Mouse (Mus musculus): ENCODE data around the gene Kdelc1. TPM values are rescaled to one million over a fixed set of nuclear protein-coding genes. Genes with fewer than 3 reads are reported as not detected.

Gene Kdelc1
- polyA plus RNA-seq, 1 experiment from 2014 or later: 26.0 TPM

DNA sequence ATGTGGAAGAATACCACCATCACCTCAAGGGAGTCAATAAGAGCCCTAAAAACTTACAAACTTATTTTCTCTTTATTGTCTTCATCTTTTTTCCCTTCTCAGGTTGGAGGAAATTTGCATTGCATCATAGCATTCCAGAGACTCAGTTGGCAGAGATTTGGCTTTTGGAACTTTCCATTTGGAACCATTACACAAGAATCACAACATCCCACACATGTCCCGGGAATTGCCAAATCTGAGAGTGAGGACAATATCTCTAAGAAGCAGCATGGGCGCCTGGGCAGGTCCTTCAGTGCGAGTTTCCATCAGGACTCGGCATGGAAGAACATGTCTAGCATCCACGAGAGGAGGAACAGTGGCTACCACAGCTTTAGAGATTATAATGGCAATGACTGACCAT, 24.1 kb upstream of the Kdelc1 start:
- peaks cover 27% of the 10 kb centered on the region for H3K36me3 ChIP-seq (ENCODE audit: control insufficient read depth, insufficient read depth, low read length)
- 93% methylated on average over 5 of the region's 5 CpGs for WGBS

GRCm38 (mm10) chr1:44140232-44140631, 21.6 kb upstream of the Kdelc1 start:
- Histone ChIP-seq H3K9me3 (replicated peaks; ENCODE audit: control insufficient read depth, low read length, poor library complexity, severe bottlenecking) (no peaks in the 10 kb centered on the region), H3K27me3 (ENCODE audit: control insufficient read depth, insufficient read depth, low read depth, low read length) (no peaks in the 10 kb centered on the region), H3K4me1 (ENCODE audit: control insufficient read depth, insufficient read depth, low read length) (no peaks in the 10 kb centered on the region), H3K27ac (ENCODE audit: low read length) (no peak overlapping the region), H3K4me2 (ENCODE audit: low read length) (no peak overlapping the region), H3K4me3 (ENCODE audit: low read depth, low read length) (no peak overlapping the region), H3K36me3 (ENCODE audit: control insufficient read depth, insufficient read depth, low read length) (peaks cover 35% of the 10 kb centered on the region), H3K9ac (ENCODE audit: low read depth, low read length) (no peak overlapping the region)
- whole genome bisulfite sequencing: 93% methylated on average over 4 of the region's 4 CpGs
- no peak for ATAC-seq

More for the DNA sequence above, 24.1 kb upstream of the Kdelc1 start:
- no peaks in the 10 kb centered on the region for H3K9me3 ChIP-seq (replicated peaks; ENCODE audit: control insufficient read depth, low read length, poor library complexity, severe bottlenecking)
- H3K4me3 ChIP-seq (ENCODE audit: low read depth, low read length): no peak overlapping the region
- ATAC-seq: no peak
- H3K27ac ChIP-seq (ENCODE audit: low read length): no peak overlapping the region
- no peak overlapping the region for H3K9ac ChIP-seq (ENCODE audit: low read depth, low read length)
- no peaks in the 10 kb centered on the region for H3K27me3 ChIP-seq (ENCODE audit: control insufficient read depth, insufficient read depth, low read depth, low read length)
- H3K4me2 ChIP-seq (ENCODE audit: low read length): no peak overlapping the region
- H3K4me1 ChIP-seq (ENCODE audit: control insufficient read depth, insufficient read depth, low read length): peaks cover 5% of the 10 kb centered on the region

DNA sequence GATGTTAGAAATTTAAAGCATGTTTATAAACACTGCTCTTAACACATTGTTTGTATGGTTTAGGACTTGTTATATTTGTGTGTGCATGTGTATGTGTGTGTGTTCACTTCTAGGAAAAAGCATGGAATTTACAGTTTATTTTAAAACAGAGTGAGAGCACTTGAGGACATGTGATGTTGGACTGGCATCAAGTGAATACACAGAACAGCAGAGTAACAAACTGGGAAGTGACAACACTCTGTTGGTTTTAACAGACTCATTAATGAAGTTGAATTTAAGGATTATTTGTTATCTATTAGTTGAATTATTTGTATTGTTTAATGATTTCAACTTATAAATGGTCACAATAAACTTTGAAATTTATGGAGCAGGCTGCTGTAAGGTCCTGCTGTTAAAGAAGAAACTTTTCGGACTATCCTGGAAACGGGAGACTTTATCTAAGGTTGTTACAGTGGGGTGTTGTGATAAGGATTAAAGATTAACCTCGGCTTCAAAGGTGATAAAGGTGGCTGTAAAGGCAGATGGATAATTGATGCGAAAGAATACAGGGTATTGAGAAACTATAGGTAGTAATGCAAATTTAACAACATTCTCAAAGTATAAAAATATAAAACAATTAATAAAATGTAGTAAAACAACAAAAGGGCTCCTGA, 11.4 kb upstream of the Kdelc1 start:
- Histone ChIP-seq H3K4me1 (ENCODE audit: control insufficient read depth, insufficient read depth, low read length) (no peaks in the 10 kb centered on the region), H3K4me2 (ENCODE audit: low read length) (no peak overlapping the region), H3K27ac (ENCODE audit: low read length) (no peak overlapping the region), H3K9me3 (replicated peaks; ENCODE audit: control insufficient read depth, low read length, poor library complexity, severe bottlenecking) (no peaks in the 10 kb centered on the region), H3K4me3 (ENCODE audit: low read depth, low read length) (no peak overlapping the region), H3K27me3 (ENCODE audit: control insufficient read depth, insufficient read depth, low read depth, low read length) (no peaks in the 10 kb centered on the region), H3K9ac (ENCODE audit: low read depth, low read length) (no peak overlapping the region), H3K36me3 (ENCODE audit: control insufficient read depth, insufficient read depth, low read length) (peaks cover 26% of the 10 kb centered on the region; the same call in 1 of the 2 replicates)
- no peak for ATAC-seq
- 90% methylated on average over 4 of the region's 4 CpGs for WGBS

DNA sequence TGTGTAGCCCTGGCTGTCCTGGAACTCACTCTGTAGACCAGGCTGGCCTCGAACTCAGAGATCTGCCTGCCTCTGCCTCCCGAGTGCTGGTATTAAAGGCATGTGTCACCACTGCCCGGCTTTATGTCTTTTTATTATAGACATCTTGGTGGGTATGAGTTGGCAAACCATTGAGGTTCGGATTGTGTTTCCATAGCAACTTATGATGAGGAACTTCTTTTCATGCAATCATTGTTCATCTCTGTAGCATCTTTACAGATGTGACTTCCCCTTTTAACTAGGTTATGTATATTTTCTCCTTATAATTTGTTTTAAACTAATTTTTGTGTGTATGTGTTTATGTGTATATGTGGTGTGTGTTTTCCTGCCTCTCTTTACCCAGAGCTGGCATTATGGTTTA, 7.0 kb upstream of the Kdelc1 start:
- no peak for ATAC-seq
- 93% methylated on average over 4 of the region's 4 CpGs for WGBS
- H3K4me1 ChIP-seq (ENCODE audit: control insufficient read depth, insufficient read depth, low read length): peaks cover 13% of the 10 kb centered on the region
- no peak overlapping the region for H3K27ac ChIP-seq (ENCODE audit: low read length)
- H3K27me3 ChIP-seq (ENCODE audit: control insufficient read depth, insufficient read depth, low read depth, low read length): no peaks in the 10 kb centered on the region
- no peak overlapping the region for H3K9ac ChIP-seq (ENCODE audit: low read depth, low read length)
- H3K4me3 ChIP-seq (ENCODE audit: low read depth, low read length): no peak overlapping the region
- H3K9me3 ChIP-seq (replicated peaks; ENCODE audit: control insufficient read depth, low read length, poor library complexity, severe bottlenecking): no peaks in the 10 kb centered on the region
- no peak overlapping the region for H3K4me2 ChIP-seq (ENCODE audit: low read length)
- H3K36me3 ChIP-seq (ENCODE audit: control insufficient read depth, insufficient read depth, low read length): peaks cover 14% of the 10 kb centered on the region

DNA sequence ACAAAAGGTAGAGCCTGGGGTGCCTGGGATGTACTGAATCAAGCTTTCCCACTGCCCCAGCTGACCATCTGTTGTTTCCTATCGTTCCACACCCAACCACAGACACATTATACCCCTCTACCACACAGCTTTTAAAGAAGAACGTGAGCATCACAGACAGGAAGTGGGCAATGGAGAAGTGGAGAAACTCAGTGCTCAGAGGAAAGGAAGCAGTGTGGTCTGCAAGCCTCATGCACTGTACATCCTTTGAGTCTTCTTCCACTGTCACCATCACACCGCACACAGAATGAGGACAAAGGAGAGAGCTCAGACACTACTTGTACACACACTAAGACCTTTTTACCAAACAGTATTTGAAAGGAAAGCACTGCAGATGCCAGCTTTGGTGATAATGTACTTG, 3.6 kb upstream of the Kdelc1 start:
- no peak overlapping the region for H3K4me2 ChIP-seq (ENCODE audit: low read length)
- H3K4me3 ChIP-seq (ENCODE audit: low read depth, low read length): no peak overlapping the region
- no peak overlapping the region for H3K27ac ChIP-seq (ENCODE audit: low read length)
- H3K36me3 ChIP-seq (ENCODE audit: control insufficient read depth, insufficient read depth, low read length): peaks cover 5% of the 10 kb centered on the region
- 76% methylated on average over 3 of the region's 3 CpGs for WGBS
- peaks cover 18% of the 10 kb centered on the region for H3K4me1 ChIP-seq (ENCODE audit: control insufficient read depth, insufficient read depth, low read length)
- H3K27me3 ChIP-seq (ENCODE audit: control insufficient read depth, insufficient read depth, low read depth, low read length): no peaks in the 10 kb centered on the region
- H3K9me3 ChIP-seq (replicated peaks; ENCODE audit: control insufficient read depth, low read length, poor library complexity, severe bottlenecking): no peaks in the 10 kb centered on the region
- ATAC-seq: no peak
- H3K9ac ChIP-seq (ENCODE audit: low read depth, low read length): no peak overlapping the region

DNA sequence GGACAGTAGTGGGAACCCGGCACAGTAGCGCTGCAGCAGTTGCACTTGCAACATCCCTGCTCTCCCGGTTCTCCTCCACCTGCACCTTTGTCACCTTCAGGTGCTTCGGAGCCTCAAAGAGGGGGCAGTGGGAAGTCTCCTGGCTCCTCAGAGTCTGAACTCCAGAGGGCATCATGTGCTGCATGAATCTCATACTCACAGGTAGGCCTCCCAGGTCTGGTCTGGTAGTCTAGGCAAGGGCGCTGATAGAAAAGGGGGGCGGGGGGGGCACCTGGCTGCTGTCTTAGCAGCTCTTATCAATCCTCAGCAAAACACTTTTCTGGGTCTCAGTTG, 1.4 kb upstream of the Kdelc1 start:
- Histone ChIP-seq H3K4me3 (ENCODE audit: low read depth, low read length) (peak overlapping the region; percentile 55), H3K36me3 (ENCODE audit: control insufficient read depth, insufficient read depth, low read length) (no peaks in the 10 kb centered on the region; the same call in 1 of the 2 replicates), H3K4me2 (ENCODE audit: low read length) (peak overlapping the region; percentile 61), H3K4me1 (ENCODE audit: control insufficient read depth, insufficient read depth, low read length) (peaks cover 18% of the 10 kb centered on the region), H3K27me3 (ENCODE audit: control insufficient read depth, insufficient read depth, low read depth, low read length) (no peaks in the 10 kb centered on the region), H3K27ac (ENCODE audit: low read length) (peak overlapping the region; percentile 93), H3K9ac (ENCODE audit: low read depth, low read length) (peak overlapping the region; percentile 81), H3K9me3 (replicated peaks; ENCODE audit: control insufficient read depth, low read length, poor library complexity, severe bottlenecking) (no peaks in the 10 kb centered on the region)
- 5% methylated on average over 6 of the region's 6 CpGs for WGBS
- ATAC-seq: peak; percentile 31

DNA sequence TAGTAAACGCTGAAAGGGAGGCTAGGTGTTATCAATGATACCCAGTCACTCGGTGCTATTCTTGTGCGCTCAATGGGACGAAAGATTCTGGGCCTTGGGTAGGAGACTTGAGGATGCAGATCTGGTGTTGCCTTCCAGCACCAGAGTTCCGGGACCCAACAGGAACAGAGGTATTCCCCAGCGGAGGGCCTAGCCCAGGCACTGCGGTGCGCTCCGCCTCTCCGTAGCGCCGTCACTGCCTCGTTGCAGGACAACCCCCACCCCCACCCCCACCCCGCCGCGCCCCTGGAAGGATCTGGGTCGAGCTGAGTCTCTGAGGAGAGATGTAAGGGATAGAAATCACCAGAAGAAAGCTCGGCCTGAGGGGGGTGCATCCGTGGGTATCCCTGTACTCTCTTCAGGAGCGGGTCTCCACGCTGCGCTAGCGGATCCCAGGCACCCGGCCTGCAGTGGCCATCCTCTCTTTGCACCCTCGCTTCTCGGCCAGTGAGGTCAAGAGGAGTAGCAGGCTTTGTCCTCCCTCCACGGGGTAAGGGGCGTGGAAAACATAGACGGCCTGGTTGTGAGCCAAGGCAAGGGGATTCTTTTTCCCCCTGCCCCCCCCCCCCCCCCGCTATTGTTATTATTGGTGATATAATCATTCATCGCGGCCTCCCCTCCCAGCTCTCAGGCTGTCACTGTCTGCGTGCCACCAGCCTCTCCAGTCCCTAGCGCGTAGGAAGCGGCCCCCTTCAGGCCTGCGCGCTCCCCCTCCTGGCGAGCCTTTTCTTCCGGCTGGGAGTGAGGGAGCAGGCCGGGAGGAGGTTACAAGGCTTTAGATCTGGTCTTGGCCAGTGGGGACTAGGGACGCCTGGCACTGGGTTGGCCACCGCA, 829 bp upstream of the Kdelc1 start:
- H3K4me1 ChIP-seq (ENCODE audit: control insufficient read depth, insufficient read depth, low read length): peaks cover 18% of the 10 kb centered on the region
- H3K9ac ChIP-seq (ENCODE audit: low read depth, low read length): peak overlapping the region; percentile 81
- H3K4me2 ChIP-seq (ENCODE audit: low read length): peak overlapping the region; percentile 61
- H3K27ac ChIP-seq (ENCODE audit: low read length): peak overlapping the region; percentile 93
- no peaks in the 10 kb centered on the region; the same call in 1 of the 2 replicates for H3K36me3 ChIP-seq (ENCODE audit: control insufficient read depth, insufficient read depth, low read length)
- ATAC-seq: peak; percentile 91
- H3K4me3 ChIP-seq (ENCODE audit: low read depth, low read length): peak overlapping the region; percentile 55
- no peaks in the 10 kb centered on the region for H3K27me3 ChIP-seq (ENCODE audit: control insufficient read depth, insufficient read depth, low read depth, low read length)
- under 1% methylated on average over 41 of the region's 43 CpGs for WGBS
- H3K9me3 ChIP-seq (replicated peaks; ENCODE audit: control insufficient read depth, low read length, poor library complexity, severe bottlenecking): no peaks in the 10 kb centered on the region

DNA sequence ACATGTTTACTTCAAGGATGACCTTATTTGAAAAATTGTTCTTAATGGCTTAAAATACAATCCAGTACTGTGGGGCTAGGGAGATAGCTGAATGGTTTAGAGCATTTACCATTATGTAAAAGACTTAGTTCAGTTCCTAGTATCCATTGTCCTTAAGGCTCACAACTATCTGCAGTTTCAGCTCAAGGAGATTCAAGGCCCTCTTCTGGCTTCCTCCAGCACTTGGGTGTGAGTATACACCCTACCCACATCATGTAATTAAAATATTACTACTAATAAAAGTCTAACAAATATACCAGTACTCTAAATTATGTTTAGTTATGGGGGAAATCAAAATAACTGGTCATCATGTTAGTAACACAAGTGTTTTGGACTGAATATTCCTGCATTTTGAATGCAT, 1.0 kb downstream of the Kdelc1 start:
- Histone ChIP-seq H3K4me2 (ENCODE audit: low read length) (peak overlapping the region; percentile 61), H3K27ac (ENCODE audit: low read length) (no peak overlapping the region), H3K36me3 (ENCODE audit: control insufficient read depth, insufficient read depth, low read length) (peaks cover 5% of the 10 kb centered on the region; the same call in 1 of the 2 replicates), H3K9ac (ENCODE audit: low read depth, low read length) (no peak overlapping the region), H3K27me3 (ENCODE audit: control insufficient read depth, insufficient read depth, low read depth, low read length) (no peaks in the 10 kb centered on the region), H3K4me3 (ENCODE audit: low read depth, low read length) (no peak overlapping the region), H3K9me3 (replicated peaks; ENCODE audit: control insufficient read depth, low read length, poor library complexity, severe bottlenecking) (no peaks in the 10 kb centered on the region), H3K4me1 (ENCODE audit: control insufficient read depth, insufficient read depth, low read length) (peaks cover 18% of the 10 kb centered on the region)
- ATAC-seq: no peak

DNA sequence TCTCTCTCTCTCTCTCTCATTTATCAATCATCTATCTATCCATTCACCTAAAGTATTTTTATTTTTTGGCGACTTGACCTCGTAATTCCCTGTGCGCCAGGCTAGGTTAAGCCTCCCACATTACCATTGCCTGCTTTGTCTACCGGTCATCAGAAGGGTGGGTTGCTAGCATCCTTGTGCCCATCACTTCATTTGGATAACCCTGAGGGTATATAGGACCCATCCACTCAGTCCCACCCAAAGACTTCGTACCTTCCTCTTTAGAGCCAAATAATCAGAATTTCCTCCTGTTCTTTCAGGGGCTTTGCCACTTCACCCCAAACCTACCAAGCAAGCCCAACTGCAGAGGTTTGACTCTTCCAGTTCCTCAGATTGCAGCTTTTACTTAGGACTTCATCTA, 15.7 kb downstream of the Kdelc1 start:
- H3K36me3 ChIP-seq (ENCODE audit: control insufficient read depth, insufficient read depth, low read length): peaks cover 5% of the 10 kb centered on the region
- 12% methylated on average over 5 of the region's 5 CpGs for WGBS
- peaks cover 13% of the 10 kb centered on the region for H3K4me1 ChIP-seq (ENCODE audit: control insufficient read depth, insufficient read depth, low read length)
- no peaks in the 10 kb centered on the region for H3K27me3 ChIP-seq (ENCODE audit: control insufficient read depth, insufficient read depth, low read depth, low read length)
- H3K27ac ChIP-seq (ENCODE audit: low read length): no peak overlapping the region
- peak overlapping the region; percentile 41; the same call in 1 of the 2 replicates for H3K9ac ChIP-seq (ENCODE audit: low read depth, low read length)
- no peaks in the 10 kb centered on the region for H3K9me3 ChIP-seq (replicated peaks; ENCODE audit: control insufficient read depth, low read length, poor library complexity, severe bottlenecking)
- ATAC-seq: no peak
- peak overlapping the region; percentile 75 for H3K4me2 ChIP-seq (ENCODE audit: low read length)
- H3K4me3 ChIP-seq (ENCODE audit: low read depth, low read length): peak overlapping the region; percentile 87
